Mouse (Mus musculus): ENCODE results near the gene Atp2c2. TPM values are rescaled to one million over a fixed set of nuclear protein-coding genes. Genes with fewer than 3 reads are reported as not detected.

Atp2c2 gene
- polyA plus RNA-seq, 1 experiment from 2014 or later: 1.8 TPM

- Histone ChIP-seq H3K27me3 (ENCODE audit: insufficient read depth, low read length) (no peaks in the 10 kb centered on the region), H3K36me3 (ENCODE audit: insufficient read depth) (peaks cover 24% of the 10 kb centered on the region)
- DNase-seq: no peak
Measured at GRCm38 (mm10) chr8:119762226-119763220, 62.7 kb downstream of the Atp2c2 start.

GRCm38 (mm10) chr8:119765311-119765710 is 65.5 kb downstream of the Atp2c2 start:
- 83% methylated on average over 10 of the region's 10 CpGs for WGBS
- H3K9ac ChIP-seq: no peak overlapping the region
- no peak for DNase-seq
- H3K4me3 ChIP-seq (ENCODE audit: low read depth, low read length): no peak overlapping the region
- H3K27me3 ChIP-seq (ENCODE audit: insufficient read depth, low read length): no peaks in the 10 kb centered on the region
- H3K36me3 ChIP-seq (ENCODE audit: insufficient read depth): peaks cover 26% of the 10 kb centered on the region
- H3K27ac ChIP-seq (ENCODE audit: low read depth): no peak overlapping the region
- H3K4me2 ChIP-seq: no peak overlapping the region
- H3K9me3 ChIP-seq (ENCODE audit: low read depth, low read length): no peaks in the 10 kb centered on the region
- no peak for ATAC-seq (ENCODE audit: insufficient read depth)
- no peak for TF ChIP-seq CTCF (IDR thresholded peaks at IDR 0.05; ENCODE audit: low read depth)
- H3K4me1 ChIP-seq (ENCODE audit: insufficient read depth): no peaks in the 10 kb centered on the region

More at GRCm38 (mm10) chr8:119762226-119763220, 62.7 kb downstream of the Atp2c2 start:
- Histone ChIP-seq H3K9ac (no peak overlapping the region), H3K9me3 (ENCODE audit: low read depth, low read length) (no peaks in the 10 kb centered on the region), H3K27ac (ENCODE audit: low read depth) (no peak overlapping the region), H3K4me3 (ENCODE audit: low read depth, low read length) (no peak overlapping the region), H3K4me1 (ENCODE audit: insufficient read depth) (no peaks in the 10 kb centered on the region), H3K4me2 (no peak overlapping the region)
- TF ChIP-seq CTCF (IDR thresholded peaks at IDR 0.05; ENCODE audit: low read depth): no peak
- no peak for ATAC-seq (ENCODE audit: insufficient read depth)
- 80% methylated on average over 21 of the region's 21 CpGs for WGBS

GRCm38 (mm10) chr8:119765761-119766444 is 66.1 kb downstream of the Atp2c2 start:
- WGBS: 69% methylated on average over 22 of the region's 22 CpGs
- H3K4me1 ChIP-seq (ENCODE audit: insufficient read depth): no peaks in the 10 kb centered on the region
- no peak overlapping the region for H3K27ac ChIP-seq (ENCODE audit: low read depth)
- peaks cover 24% of the 10 kb centered on the region; the same call in 1 of the 2 replicates for H3K36me3 ChIP-seq (ENCODE audit: insufficient read depth)
- no peaks in the 10 kb centered on the region for H3K9me3 ChIP-seq (ENCODE audit: low read depth, low read length)
- TF ChIP-seq CTCF (IDR thresholded peaks at IDR 0.05; ENCODE audit: low read depth): no peak
- no peak overlapping the region for H3K4me3 ChIP-seq (ENCODE audit: low read depth, low read length)
- no peak for DNase-seq
- H3K9ac ChIP-seq: no peak overlapping the region
- H3K27me3 ChIP-seq (ENCODE audit: insufficient read depth, low read length): no peaks in the 10 kb centered on the region
- ATAC-seq (ENCODE audit: insufficient read depth): no peak
- H3K4me2 ChIP-seq: no peak overlapping the region

GRCm38 (mm10) chr8:119776668-119777245 is 76.9 kb downstream of the Atp2c2 start:
- no peak overlapping the region for H3K4me3 ChIP-seq (ENCODE audit: low read depth, low read length)
- no peak overlapping the region for H3K27ac ChIP-seq (ENCODE audit: low read depth)
- ATAC-seq (ENCODE audit: insufficient read depth) (no peak), DNase-seq (no peak)
- H3K4me1 ChIP-seq (ENCODE audit: insufficient read depth): peaks cover 10% of the 10 kb centered on the region; the same call in 1 of the 2 replicates
- WGBS: 58% methylated on average over 7 of the region's 7 CpGs
- no peaks in the 10 kb centered on the region for H3K36me3 ChIP-seq (ENCODE audit: insufficient read depth)
- no peaks in the 10 kb centered on the region for H3K9me3 ChIP-seq (ENCODE audit: low read depth, low read length)
- no peak for TF ChIP-seq CTCF (IDR thresholded peaks at IDR 0.05; ENCODE audit: low read depth)
- H3K4me2 ChIP-seq: peak overlapping the region; percentile 88; the same call in 1 of the 2 replicates
- H3K27me3 ChIP-seq (ENCODE audit: insufficient read depth, low read length): no peaks in the 10 kb centered on the region
- peak overlapping the region; percentile 18; the same call in 1 of the 2 replicates for H3K9ac ChIP-seq

- Histone ChIP-seq H3K27me3 (ENCODE audit: insufficient read depth, low read length) (no peaks in the 10 kb centered on the region), H3K4me2 (peak overlapping the region; percentile 88), H3K9ac (peak overlapping the region; percentile 67), H3K4me3 (ENCODE audit: low read depth, low read length) (peak overlapping the region; percentile 58), H3K36me3 (ENCODE audit: insufficient read depth) (no peaks in the 10 kb centered on the region), H3K27ac (ENCODE audit: low read depth) (peak overlapping the region; percentile 88), H3K9me3 (ENCODE audit: low read depth, low read length) (no peaks in the 10 kb centered on the region), H3K4me1 (ENCODE audit: insufficient read depth) (peaks cover 10% of the 10 kb centered on the region; the same call in 1 of the 2 replicates)
- ATAC-seq (ENCODE audit: insufficient read depth): peak; percentile 15; the same call in 1 of the 2 replicates
- no peak for TF ChIP-seq CTCF (IDR thresholded peaks at IDR 0.05; ENCODE audit: low read depth)
- DNase-seq: peak; percentile 49
- 15% methylated on average over 7 of the region's 7 CpGs for WGBS
Measured at GRCm38 (mm10) chr8:119777765-119778164, 78.0 kb downstream of the Atp2c2 start.

- peaks cover 10% of the 10 kb centered on the region; the same call in 1 of the 2 replicates for H3K4me1 ChIP-seq (ENCODE audit: insufficient read depth)
- H3K27me3 ChIP-seq (ENCODE audit: insufficient read depth, low read length): no peaks in the 10 kb centered on the region
- peak within 1 kb of the TSS; percentile 58 for H3K4me3 ChIP-seq (ENCODE audit: low read depth, low read length)
- peak; percentile 98 for ATAC-seq (ENCODE audit: insufficient read depth)
- H3K36me3 ChIP-seq (ENCODE audit: insufficient read depth): no peaks in the 10 kb centered on the region
- TF ChIP-seq CTCF (IDR thresholded peaks at IDR 0.05; ENCODE audit: low read depth): no peak
- H3K9ac ChIP-seq: peak within 1 kb of the TSS; percentile 67
- peak within 1 kb of the TSS; percentile 88 for H3K27ac ChIP-seq (ENCODE audit: low read depth)
- peak; percentile 100 for DNase-seq
- WGBS: 0% methylated on average over 18 of the region's 18 CpGs
- H3K4me2 ChIP-seq: peak within 1 kb of the TSS; percentile 88
- H3K9me3 ChIP-seq (ENCODE audit: low read depth, low read length): no peaks in the 10 kb centered on the region
Measured at GRCm38 (mm10) chr8:119778263-119778662, 78.5 kb downstream of the Atp2c2 start, which contains the start of gene Tldc1. Tldc1 (minus strand) TSS chr8:119778416.
